Mouse (Mus musculus) heart, postnatal 0 days (tissue): ENCODE data around the gene Serinc5.

Experiments
- CTCF ChIP-seq: IDR thresholded peaks from 2 replicates; pipeline ENCODE4 v1.5.1; 2016; ENCODE audit warnings: antibody characterized with exemption, control low read depth, low read depth
- EP300 ChIP-seq: IDR thresholded peaks from 2 replicates; pipeline ENCODE4 v1.6.1; 2016; ENCODE audit warnings: antibody characterized with exemption, low read depth

- no peak for TF ChIP-seq EP300
- TF ChIP-seq CTCF = no peak
Measured at GRCm38 (mm10) chr13:92709535-92709934, 98.6 kb downstream of the Serinc5 start.
